Comparison of ENCODE assay signal across 1 mouse cellular context in the genomic region with DNA sequence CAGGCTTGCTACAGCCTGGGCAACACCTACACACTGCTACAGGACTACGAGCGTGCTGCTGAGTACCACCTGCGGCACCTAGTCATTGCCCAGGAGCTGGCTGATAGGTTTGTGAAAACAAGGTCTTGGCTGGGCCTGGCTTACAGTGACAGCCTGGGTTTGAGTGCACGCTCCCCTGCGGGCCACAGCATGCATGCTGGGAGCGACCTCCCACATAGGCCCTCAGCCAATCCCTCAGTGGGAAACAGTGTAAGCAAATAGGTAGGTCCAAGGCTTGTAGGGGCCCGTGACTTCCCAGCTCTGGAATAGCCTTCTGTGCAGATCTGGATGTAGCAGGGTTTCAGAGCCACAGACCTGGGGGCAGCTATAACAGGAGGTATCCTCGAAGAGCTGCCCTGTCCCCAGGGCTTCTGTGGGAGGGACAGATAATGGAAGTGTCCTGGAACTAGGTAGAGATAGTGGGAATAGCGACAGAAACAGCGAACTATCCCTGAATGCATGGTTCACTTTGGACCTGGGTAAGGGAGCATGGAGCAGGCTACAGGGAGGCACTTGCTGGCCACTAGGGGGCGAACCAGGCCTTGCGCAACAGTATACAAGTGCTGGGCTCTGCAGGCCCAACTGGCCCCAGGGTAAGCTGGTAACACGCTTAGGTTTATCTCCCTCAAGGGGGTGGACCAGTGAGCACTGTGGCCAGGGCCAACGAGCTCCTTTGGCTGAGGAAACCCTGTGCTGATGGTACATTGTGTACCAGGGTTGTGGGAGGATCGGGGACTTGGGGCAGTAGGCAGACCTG.
TF ChIP-seq lines count a peak whose summit lies in the region.

No protein-coding gene starts in this region.

TF ChIP-seq in CH12.LX, 34 proteins besides CTCF, POLR2A, EP300 and RAD21:
- TF ChIP-seq NELFE (IDR thresholded peaks at IDR 0.05; ENCODE audit: low read depth, low read length) (no peak), E2F4 (IDR thresholded peaks at IDR 0.05; ENCODE audit: insufficient replicate concordance, low read depth, low read length) (no peak), ZKSCAN1 (IDR thresholded peaks at IDR 0.05; ENCODE audit: borderline replicate concordance, low read depth, low read length) (no peak), SMC3 (IDR thresholded peaks at IDR 0.05; ENCODE audit: low read depth, low read length) (peak; percentile 82), ZC3H11A (IDR thresholded peaks at IDR 0.05; ENCODE audit: low read depth, low read length) (peak; percentile 19; the same call in 1 of the 2 replicates), ZNF384 (IDR thresholded peaks at IDR 0.05; ENCODE audit: low read depth, low read length) (no peak), ELF1 (IDR thresholded peaks at IDR 0.05; ENCODE audit: low read depth, low read length) (no peak), MYC (IDR thresholded peaks at IDR 0.05; ENCODE audit: low read depth, low read length) (0 out of 2 replicates have a peak, but pooled peaks have one; percentile 57), JUN (IDR thresholded peaks at IDR 0.05; ENCODE audit: insufficient read depth, low read depth, low read length) (no peak), HCFC1 (IDR thresholded peaks at IDR 0.05; ENCODE audit: low read depth, low read length) (no peak; the same call in 1 of the 2 replicates), MAFK (IDR thresholded peaks at IDR 0.05; ENCODE audit: insufficient replicate concordance, low read length) (no peak), POLR2AphosphoS2 (IDR thresholded peaks at IDR 0.05; ENCODE audit: low read depth, low read length) (no peak), CHD2 (IDR thresholded peaks at IDR 0.05; ENCODE audit: low read length) (no peak)
